Mouse (Mus musculus): ENCODE data around the gene Dld. TPM values are rescaled to one million over a fixed set of nuclear protein-coding genes. Genes with fewer than 3 reads are reported as not detected.

Dld gene
- polyA plus RNA-seq, 1 experiment from 2014 or later, result 125 TPM

DNA sequence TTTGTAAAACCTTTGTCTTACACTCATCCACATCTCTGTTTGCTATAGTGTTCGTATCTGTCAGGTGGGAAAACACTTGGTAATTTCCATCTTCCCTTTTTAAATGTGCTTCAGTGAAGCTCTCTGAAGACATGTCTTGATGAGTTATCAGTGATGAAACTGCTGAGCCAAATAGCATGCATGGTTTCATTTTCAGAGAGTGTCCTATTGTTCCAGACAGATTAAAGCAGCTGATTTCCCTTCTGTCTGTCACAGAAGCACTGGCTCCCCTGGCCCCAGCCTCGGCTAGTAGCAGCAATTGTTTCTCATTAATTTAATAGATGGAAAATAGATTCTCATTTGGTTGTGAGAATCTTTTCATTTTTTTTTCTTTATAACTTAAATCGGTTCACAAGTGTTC, 60.3 kb downstream of the Dld start:
- H3K36me3 ChIP-seq (replicated peaks; ENCODE audit: control insufficient read depth, insufficient read depth), result no peaks in the 10 kb centered on the region
- H3K27me3 ChIP-seq (ENCODE audit: control insufficient read depth, insufficient read depth, low read length), result no peaks in the 10 kb centered on the region
- no peaks in the 10 kb centered on the region for H3K9me3 ChIP-seq (ENCODE audit: control insufficient read depth, low read length)
- H3K4me1 ChIP-seq (replicated peaks; ENCODE audit: control insufficient read depth, insufficient read depth, low read length), result no peaks in the 10 kb centered on the region
- no peak overlapping the region for H3K4me2 ChIP-seq (replicated peaks)
- ATAC-seq (ENCODE audit: low FRiP score) (no peak), DNase-seq (ENCODE audit: low spot score) (no peak)
- H3K9ac ChIP-seq, result no peak overlapping the region
- H3K4me3 ChIP-seq (replicated peaks; ENCODE audit: low read length), result no peak overlapping the region
- H3K27ac ChIP-seq, result no peak overlapping the region
- 70% methylated on average over 3 of the region's 3 CpGs for WGBS

DNA sequence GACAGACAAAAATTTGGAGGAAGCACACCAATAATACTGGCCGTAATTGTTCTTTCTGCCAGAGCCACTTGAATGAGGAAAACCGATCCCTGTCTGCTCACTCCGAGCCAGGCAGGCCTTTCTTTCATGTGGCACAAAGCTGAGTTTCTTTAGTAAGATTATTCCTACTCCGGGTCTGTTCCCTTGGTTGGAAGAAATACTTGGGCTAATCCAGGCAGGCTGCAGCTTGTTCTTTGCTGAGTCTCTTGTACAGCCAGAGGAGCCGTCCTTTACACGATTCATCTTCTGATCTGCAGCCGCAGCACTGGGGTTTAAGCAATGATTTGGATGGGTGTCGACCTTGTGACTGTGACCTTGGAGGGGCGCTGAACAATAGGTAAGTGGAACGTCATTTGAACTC, 62.2 kb downstream of the Dld start:
- Histone ChIP-seq H3K27ac (no peak overlapping the region), H3K4me2 (replicated peaks) (no peak overlapping the region), H3K9ac (no peak overlapping the region), H3K27me3 (ENCODE audit: control insufficient read depth, insufficient read depth, low read length) (no peaks in the 10 kb centered on the region), H3K4me1 (replicated peaks; ENCODE audit: control insufficient read depth, insufficient read depth, low read length) (no peaks in the 10 kb centered on the region), H3K4me3 (replicated peaks; ENCODE audit: low read length) (no peak overlapping the region), H3K36me3 (replicated peaks; ENCODE audit: control insufficient read depth, insufficient read depth) (no peaks in the 10 kb centered on the region), H3K9me3 (ENCODE audit: control insufficient read depth, low read length) (no peaks in the 10 kb centered on the region)
- WGBS, result 88% methylated on average over 10 of the region's 10 CpGs
- no peak for ATAC-seq (ENCODE audit: low FRiP score)
- no peak for DNase-seq (ENCODE audit: low spot score)

DNA sequence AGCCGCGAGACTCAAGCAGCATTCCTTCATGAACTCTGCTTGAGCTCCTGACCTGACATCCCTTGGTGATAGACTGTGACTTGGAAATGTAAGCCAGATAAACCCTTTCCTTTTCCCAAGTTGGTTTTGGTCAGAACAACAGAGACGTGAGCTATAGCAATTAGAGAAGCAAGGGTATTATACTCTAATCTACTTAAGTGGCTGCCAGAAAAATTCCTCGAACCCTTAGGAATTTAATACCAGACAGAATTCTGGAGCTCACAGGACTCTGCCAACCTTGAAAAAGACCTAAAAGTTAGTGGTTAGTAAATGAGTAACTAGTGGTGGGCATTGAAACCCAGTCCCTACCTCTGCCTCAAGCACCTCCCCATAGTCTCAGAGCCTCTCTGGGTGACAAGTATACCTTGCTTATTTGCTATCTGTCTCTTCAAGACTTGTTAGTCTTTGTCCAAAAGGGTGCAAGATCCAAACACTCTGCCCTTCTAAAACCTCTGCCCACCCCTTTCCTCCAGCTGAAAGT, 67.6 kb downstream of the Dld start:
- no peak for ATAC-seq (ENCODE audit: low FRiP score)
- H3K9ac ChIP-seq, result no peak overlapping the region

DNA sequence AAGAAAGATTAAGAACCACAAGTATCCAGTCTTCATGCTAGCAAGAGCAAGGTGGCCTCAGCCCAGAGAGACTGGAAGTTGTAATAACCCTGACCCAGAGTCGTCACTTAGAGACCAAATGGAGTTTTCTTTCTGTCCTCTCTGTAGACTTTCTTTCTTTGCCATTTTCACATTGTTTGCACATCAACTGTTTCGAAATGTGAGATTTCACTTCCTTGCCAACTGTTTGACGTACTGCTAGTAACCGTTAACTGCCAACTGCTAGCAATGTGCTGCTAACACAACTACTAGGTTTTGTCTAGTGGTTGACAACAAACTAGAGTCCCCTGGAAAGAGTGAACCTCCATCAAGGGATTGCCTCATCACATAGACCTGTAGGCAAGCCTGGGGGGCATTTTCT, 68.1 kb downstream of the Dld start:
- Histone ChIP-seq H3K36me3 (replicated peaks; ENCODE audit: control insufficient read depth, insufficient read depth) (no peaks in the 10 kb centered on the region), H3K4me1 (replicated peaks; ENCODE audit: control insufficient read depth, insufficient read depth, low read length) (no peaks in the 10 kb centered on the region), H3K27ac (no peak overlapping the region), H3K27me3 (ENCODE audit: control insufficient read depth, insufficient read depth, low read length) (no peaks in the 10 kb centered on the region), H3K4me3 (replicated peaks; ENCODE audit: low read length) (no peak overlapping the region), H3K4me2 (replicated peaks) (no peak overlapping the region), H3K9me3 (ENCODE audit: control insufficient read depth, low read length) (no peaks in the 10 kb centered on the region), H3K9ac (no peak overlapping the region)
- DNase-seq (ENCODE audit: low spot score) (no peak), ATAC-seq (ENCODE audit: low FRiP score) (no peak)
- WGBS, result 93% methylated on average over 4 of the region's 4 CpGs

More for the DNA sequence above, 67.6 kb downstream of the Dld start:
- Histone ChIP-seq H3K27me3 (ENCODE audit: control insufficient read depth, insufficient read depth, low read length) (no peaks in the 10 kb centered on the region), H3K4me3 (replicated peaks; ENCODE audit: low read length) (no peak overlapping the region), H3K36me3 (replicated peaks; ENCODE audit: control insufficient read depth, insufficient read depth) (no peaks in the 10 kb centered on the region), H3K9me3 (ENCODE audit: control insufficient read depth, low read length) (no peaks in the 10 kb centered on the region), H3K27ac (no peak overlapping the region), H3K4me2 (replicated peaks) (no peak overlapping the region), H3K4me1 (replicated peaks; ENCODE audit: control insufficient read depth, insufficient read depth, low read length) (no peaks in the 10 kb centered on the region)
- 84% methylated on average over 4 of the region's 4 CpGs for WGBS
- no peak for DNase-seq (ENCODE audit: low spot score)

DNA sequence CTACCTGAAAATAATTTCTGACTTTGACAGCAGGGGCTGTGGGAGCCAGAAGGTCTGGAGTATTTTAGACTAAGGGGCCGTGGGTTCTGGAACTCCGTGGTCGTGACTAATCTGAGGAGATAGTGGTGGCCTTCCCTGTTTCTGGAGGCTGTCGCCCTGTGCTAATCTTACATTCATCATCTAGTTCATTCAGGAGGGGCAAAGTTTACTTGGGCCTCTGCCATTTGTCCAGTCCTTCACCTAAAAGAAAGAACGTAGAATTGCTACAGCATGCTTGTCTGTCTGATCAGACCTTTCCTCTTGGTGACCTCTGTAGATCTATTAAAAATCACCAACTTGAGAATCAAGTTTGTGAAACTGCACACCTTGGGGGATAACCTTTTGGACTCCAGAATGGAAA, 69.0 kb downstream of the Dld start:
- Histone ChIP-seq H3K27ac (no peak overlapping the region), H3K9me3 (ENCODE audit: control insufficient read depth, low read length) (no peaks in the 10 kb centered on the region), H3K27me3 (ENCODE audit: control insufficient read depth, insufficient read depth, low read length) (no peaks in the 10 kb centered on the region), H3K9ac (no peak overlapping the region), H3K4me1 (replicated peaks; ENCODE audit: control insufficient read depth, insufficient read depth, low read length) (no peaks in the 10 kb centered on the region), H3K4me3 (replicated peaks; ENCODE audit: low read length) (no peak overlapping the region), H3K36me3 (replicated peaks; ENCODE audit: control insufficient read depth, insufficient read depth) (no peaks in the 10 kb centered on the region), H3K4me2 (replicated peaks) (no peak overlapping the region)
- DNase-seq (ENCODE audit: low spot score) (no peak), ATAC-seq (ENCODE audit: low FRiP score) (no peak)
- WGBS, result 85% methylated on average over 5 of the region's 5 CpGs

Other genes with a start within 250 kb of the Dld start
- gene Gm6993, start 110.7 kb downstream of the Dld start, polyA plus RNA-seq (2014; fragmentation: Nextera tagmentation; extraction: Ambion mirVana), result not detected in 2 replicates
- 20.9 and 22.0 TPM in 2 replicates for gene Lamb1, start 86.2 kb downstream of the Dld start, polyA plus RNA-seq (2014; fragmentation: Nextera tagmentation; extraction: Ambion mirVana)
- not detected in 2 replicates for gene Slc26a3, start 39.4 kb upstream of the Dld start, polyA plus RNA-seq (2014; fragmentation: Nextera tagmentation; extraction: Ambion mirVana)
- gene Cbll1, start 148.2 kb upstream of the Dld start, polyA plus RNA-seq (2014; fragmentation: Nextera tagmentation; extraction: Ambion mirVana), result 20.2 and 26.4 TPM in 2 replicates
- not detected in 2 replicates for gene Slc26a4, start 208.5 kb upstream of the Dld start, polyA plus RNA-seq (2014; fragmentation: Nextera tagmentation; extraction: Ambion mirVana)

All from hindbrain, embryonic 14.5 days (tissue).